Mouse (Mus musculus) thymus, adult 2 months (tissue): ENCODE measurements around the gene Slc38a3.

Experiments
- CTCF ChIP-seq: fragments of 200-500 bp; IDR thresholded peaks from 2 replicates; pipeline ENCODE4 v1.5.1; 2012; ENCODE audit warnings: mild to moderate bottlenecking, control low read depth, low read length, moderate library complexity, borderline replicate concordance; ENCODE audit not compliant: control insufficient read depth, poor library complexity, insufficient read depth; ENCODE audit errors: extremely low read depth
- POLR2A ChIP-seq: fragments of 200-500 bp; IDR thresholded peaks from 2 replicates; pipeline ENCODE4 v1.6.1; 2012; ENCODE audit warnings: mild to moderate bottlenecking, low read length, control low read depth, moderate library complexity; ENCODE audit not compliant: control insufficient read depth, poor library complexity, insufficient read depth; ENCODE audit errors: extremely low read depth

- TF ChIP-seq POLR2A (peak; percentile 98), CTCF (no peak)
Observed at GRCm38 (mm10) chr9:107633091-107633660, 36.2 kb downstream of the Slc38a3 start.
